Mouse (Mus musculus) layer of hippocampus, postnatal 14 days (tissue): Measurements from ENCODE around the gene Nfia. TPM values are rescaled to one million over a fixed set of nuclear protein-coding genes. Genes with fewer than 3 reads are reported as not detected.
A peak's percentile ranks its signal among the peaks of the same experiment; 100 is the strongest.

ENCODE experiments used
- DNase-seq, 2 experiments: peaks; one replicate each; pipeline ENCODE4 v3.0.0; 2021 to 2022; ENCODE audit warnings: low spot score in 2 of 2, mixed read lengths in 1 of 2
- total RNA-seq, 2 experiments: library from RNA; stranded (reverse); gene quantifications; 2 replicates each; pipeline ENCODE4 v1.2.3; 2021

Nfia gene
- total RNA-seq, 2 experiments from 2014 or later, result 131 to 132 TPM

GRCm38 (mm10) chr4:97988703-97989102, 216.2 kb downstream of the Nfia start:
- no peak for DNase-seq

GRCm38 (mm10) chr4:97990431-97990830, 217.9 kb downstream of the Nfia start:
- DNase-seq, result no peak

GRCm38 (mm10) chr4:97991395-97991794, 218.9 kb downstream of the Nfia start:
- DNase-seq, result no peak

DNA sequence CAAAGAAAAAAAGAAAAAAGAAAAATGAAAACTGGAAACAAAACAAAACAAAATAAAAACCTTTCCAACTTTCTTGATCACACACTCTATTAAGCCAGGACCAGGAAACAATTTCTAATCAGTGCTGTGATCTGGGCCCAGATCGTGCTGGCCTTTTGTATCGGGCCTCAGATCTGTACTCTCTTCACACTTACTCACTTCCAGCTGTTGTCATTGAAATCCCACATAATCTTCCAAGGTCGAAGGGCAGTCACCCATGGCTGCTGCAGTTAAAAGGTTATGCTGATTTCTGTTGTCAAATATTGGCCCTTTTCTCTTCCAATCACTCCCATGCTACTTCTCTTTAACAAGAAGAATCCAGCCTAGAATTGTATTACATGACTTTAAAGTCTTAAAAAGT, 219.3 kb downstream of the Nfia start:
- no peak for DNase-seq

- DNase-seq, result no peak
Observed at GRCm38 (mm10) chr4:97995911-97996712, 223.6 kb downstream of the Nfia start.

DNA sequence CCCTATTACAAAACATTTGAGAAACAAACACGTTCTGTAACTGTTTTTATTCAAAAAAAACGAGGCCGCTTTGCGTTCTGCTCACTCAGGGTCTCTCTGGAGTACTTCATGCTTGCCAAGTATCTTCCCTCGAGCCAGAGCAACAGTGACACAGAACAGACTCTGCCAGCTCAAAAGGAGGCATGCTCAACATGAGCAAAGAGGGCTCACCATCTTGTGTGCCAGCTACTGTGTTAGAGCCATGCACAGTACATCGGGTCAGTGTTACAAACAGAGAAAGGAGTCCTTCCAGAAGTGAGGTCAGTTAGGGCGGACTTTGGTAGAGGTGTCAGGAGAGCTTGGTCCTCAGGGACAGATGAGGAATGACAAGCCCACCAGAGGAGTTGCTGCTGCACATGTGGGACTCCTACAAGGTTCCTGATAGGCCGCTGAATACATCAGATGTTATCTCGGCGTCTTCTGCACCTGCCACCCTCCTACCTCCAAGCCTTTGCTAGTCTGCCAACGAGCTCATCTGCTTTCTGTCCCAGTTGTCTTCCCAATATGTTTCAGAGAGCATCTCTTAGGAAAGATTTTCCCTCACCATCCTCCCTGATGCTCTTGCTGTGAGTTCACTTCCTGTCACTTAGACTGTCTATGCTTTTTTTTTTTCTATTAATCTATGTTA, 224.8 kb downstream of the Nfia start:
- DNase-seq, result peak; percentile 42 to 66

DNA sequence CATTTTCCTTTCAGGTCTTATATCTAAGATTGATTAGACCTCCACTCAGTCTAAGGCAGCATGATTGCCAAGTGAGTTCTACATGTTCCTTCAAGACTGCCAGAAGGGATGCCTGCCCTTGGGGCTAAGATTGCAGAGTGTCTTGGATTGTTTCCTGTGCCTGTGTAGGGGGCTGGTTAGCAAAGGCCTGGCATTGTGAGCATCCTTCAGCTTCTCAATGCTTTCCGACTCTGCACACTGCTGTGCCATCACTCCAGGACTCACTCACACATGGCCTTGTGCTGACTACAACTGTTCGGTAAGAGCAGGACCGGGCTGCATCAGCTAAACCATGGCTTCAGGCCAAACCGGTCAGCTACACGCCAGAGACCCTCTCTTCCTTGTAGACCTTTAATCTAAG, 229.7 kb downstream of the Nfia start:
- DNase-seq, result no peak

DNA sequence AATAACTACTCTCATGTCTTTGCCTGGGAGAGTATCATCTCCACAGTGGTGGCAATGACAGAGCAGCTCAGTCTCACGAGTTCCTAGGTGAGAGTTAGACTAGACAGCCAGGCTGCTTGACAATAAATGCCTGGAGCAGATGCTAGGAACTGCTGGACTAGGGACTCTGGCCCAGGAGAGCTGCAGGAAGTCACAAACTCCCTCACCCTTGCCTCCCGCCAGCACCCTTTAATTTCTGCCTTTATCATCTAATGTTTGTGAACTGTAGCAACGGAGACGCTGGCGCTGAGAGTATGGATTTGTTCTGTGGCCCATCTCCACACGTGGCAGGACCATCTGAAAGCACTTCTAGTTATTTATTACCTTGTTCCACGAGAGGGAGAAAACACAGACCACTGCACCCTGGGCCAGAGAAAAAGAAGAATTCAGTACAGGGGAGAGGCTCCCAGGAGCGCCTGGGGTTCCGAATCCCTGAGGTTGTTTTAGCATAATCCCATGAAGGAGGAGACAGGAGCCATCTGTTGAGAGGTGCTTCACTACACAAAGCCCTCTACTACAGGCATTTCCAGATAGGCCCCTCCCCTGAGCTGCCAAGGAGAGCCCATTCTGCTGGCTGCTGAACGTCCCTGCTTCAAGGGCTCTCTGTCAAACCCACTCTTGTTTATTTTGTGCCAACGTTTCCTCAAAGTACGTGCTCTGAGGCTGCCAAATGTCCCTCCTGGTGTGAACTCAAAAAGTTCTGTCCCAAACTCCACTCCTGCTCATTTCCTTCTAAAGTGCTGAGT, 231.0 kb downstream of the Nfia start:
- DNase-seq, result no peak

- peak; percentile 60 to 85 for DNase-seq
Observed at GRCm38 (mm10) chr4:98004108-98004625, 231.6 kb downstream of the Nfia start.

DNA sequence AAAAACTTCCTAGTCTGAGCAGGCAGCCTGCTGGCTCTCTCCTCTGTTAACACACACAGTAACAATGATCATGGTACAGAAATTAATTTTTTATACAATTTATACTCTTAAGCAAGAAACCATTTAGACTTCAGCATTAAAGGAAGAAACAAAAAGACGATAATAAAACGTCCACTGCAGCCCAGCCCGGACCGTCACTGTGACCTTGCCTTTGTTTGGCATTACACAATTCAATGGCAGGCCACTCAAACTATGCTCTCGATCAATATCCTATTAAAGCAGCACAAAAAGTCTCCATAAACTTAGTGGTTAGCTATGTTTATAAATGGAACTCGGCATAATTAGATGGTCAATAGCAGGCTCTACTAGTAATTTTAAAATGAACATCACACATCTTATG, 232.5 kb downstream of the Nfia start:
- no peak for DNase-seq

DNA sequence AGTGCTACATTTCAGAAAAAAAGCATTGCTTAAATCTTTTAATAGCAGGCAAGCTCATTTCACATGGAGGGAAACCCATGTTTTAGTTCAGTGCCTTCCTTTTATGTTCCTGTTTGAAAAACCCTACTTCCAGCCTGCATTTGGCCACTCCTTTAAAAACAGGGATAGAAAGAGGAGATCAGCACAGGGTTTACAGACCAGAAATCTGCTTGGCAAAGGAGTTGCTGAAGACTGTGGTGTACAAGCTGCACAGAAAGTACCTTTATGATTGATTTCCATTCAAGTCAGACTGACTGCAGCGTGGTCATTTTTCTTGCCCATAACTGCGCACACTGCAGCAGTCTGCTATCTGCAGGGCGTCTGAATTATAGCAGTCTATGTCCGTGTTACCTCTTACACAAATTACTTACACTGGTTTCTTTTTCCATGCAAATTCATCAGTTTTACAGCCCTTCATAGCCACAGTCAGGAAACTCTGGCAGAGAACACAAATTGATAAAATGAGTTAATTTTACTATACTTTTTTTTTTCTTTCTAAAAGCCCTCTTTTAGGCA, 236.4 kb downstream of the Nfia start:
- peak in 1 of 2 experiments; percentile 31 for DNase-seq

DNA sequence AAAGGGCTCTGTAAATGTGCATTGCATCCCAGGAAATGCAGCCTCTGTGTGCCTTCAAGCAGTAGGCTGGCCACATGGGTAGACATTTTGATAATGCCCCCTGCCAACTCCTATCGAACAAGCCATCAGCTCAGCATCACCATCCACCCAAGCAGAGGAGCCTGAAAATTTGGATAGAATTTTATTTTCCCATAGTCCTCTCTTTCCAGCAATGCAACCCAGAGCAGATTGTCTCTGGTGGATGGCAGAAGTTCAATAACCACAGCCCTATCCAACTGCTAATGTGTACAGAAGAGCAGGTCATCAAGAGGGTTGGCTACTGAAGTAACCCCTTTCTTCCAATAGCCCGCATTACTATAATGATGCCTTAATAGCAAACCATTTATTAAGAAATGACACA, 237.4 kb downstream of the Nfia start:
- DNase-seq, result peak in 1 of 2 experiments; percentile 70

GRCm38 (mm10) chr4:98019811-98020210, 247.3 kb downstream of the Nfia start:
- DNase-seq, result no peak

GRCm38 (mm10) chr4:98020836-98021235, 248.3 kb downstream of the Nfia start:
- no peak for DNase-seq

GRCm38 (mm10) chr4:98023245-98023792, 250.8 kb downstream of the Nfia start:
- DNase-seq, result no peak

GRCm38 (mm10) chr4:98027412-98027811, 254.9 kb downstream of the Nfia start:
- DNase-seq, result no peak

DNA sequence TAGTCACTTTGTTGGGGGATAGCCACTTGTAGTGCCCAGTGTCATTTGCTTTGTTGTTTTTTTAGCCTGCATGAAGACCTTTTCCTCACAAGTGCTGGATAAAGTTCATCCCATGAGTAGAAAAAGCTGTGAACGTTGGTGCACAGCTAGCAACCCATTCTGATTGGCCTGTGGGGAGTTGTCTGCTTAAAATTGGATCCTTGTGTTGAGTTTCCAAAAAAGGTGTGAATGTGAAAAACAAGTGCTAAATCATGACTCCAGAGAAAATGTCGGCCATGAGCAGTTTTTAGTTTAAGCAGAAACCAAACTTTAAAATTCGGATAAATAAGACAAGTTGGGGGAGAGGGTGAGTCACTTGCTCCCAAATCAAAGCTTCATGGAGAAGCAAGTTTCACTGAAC, 259.3 kb downstream of the Nfia start:
- DNase-seq, result no peak

DNA sequence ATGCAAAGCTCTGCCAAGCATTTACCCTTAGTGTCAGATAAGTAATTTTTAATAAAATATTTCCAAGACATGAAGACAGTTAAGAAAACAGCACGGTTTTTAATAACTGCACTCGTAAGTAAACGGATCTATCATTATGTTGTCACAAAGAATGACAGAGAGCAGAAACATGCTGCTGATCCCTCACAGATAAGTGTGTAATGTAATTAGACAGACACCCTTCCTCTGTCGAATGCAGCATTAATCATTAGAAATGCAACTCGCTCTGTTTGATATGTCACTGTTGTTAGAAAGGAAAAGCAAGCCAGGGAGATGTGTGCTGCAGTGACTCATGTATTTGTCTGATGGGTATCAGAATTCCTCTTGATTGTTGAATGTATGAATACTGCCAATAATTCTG, 259.8 kb downstream of the Nfia start:
- DNase-seq, result no peak

- DNase-seq, result no peak
Observed at GRCm38 (mm10) chr4:98039095-98039494, 266.6 kb downstream of the Nfia start.

GRCm38 (mm10) chr4:98040179-98040578, 267.6 kb downstream of the Nfia start:
- DNase-seq, result no peak

- DNase-seq, result no peak
Observed at GRCm38 (mm10) chr4:98044611-98045010, 272.1 kb downstream of the Nfia start.
